Mouse (Mus musculus) stomach, embryonic 14.5 days (tissue): ENCODE results near the gene Plekho2. TPM values are rescaled to one million over a fixed set of nuclear protein-coding genes. Genes with fewer than 3 reads are reported as not detected.

ENCODE experiments used
- ATAC-seq: fragments of 200-750 bp; cut with Nextera tagmentation; 2 replicates; pipeline ENCODE4 v1.8.0; 2017; ENCODE audit warnings: low read depth, moderate TSS enrichment; ENCODE audit not compliant: insufficient number of reproducible peaks, insufficient read depth, low FRiP score
- H3K27ac ChIP-seq: fragments of 300-500 bp; sonication (generic); 2 replicates; pipeline ENCODE4 v1.5.1; 2014; ENCODE audit warnings: mild to moderate bottlenecking, low read length, moderate library complexity, mixed read lengths
- H3K27me3 ChIP-seq: fragments of 300-500 bp; sonication (generic); 2 replicates; pipeline ENCODE4 v1.6.1; 2014; ENCODE audit warnings: low read length, control low read depth, mixed read lengths; ENCODE audit not compliant: control insufficient read depth, insufficient read depth
- H3K36me3 ChIP-seq: fragments of 300-500 bp; sonication (generic); 2 replicates; pipeline ENCODE4 v1.6.1; 2014; ENCODE audit warnings: mild to moderate bottlenecking, control low read depth, low read length, moderate library complexity, mixed read lengths; ENCODE audit not compliant: control insufficient read depth, insufficient read depth
- H3K4me1 ChIP-seq: fragments of 300-500 bp; sonication (generic); 2 replicates; pipeline ENCODE4 v1.6.1; 2014; ENCODE audit warnings: low read length, control low read depth, mixed read lengths; ENCODE audit not compliant: control insufficient read depth, insufficient read depth
- H3K4me2 ChIP-seq: fragments of 300-500 bp; sonication (generic); replicated peaks from 2 replicates; pipeline ENCODE4 v1.6.1; 2014; ENCODE audit warnings: low read depth, low read length, control low read depth
- H3K4me3 ChIP-seq: fragments of 300-500 bp; sonication (generic); 2 replicates; pipeline ENCODE4 v1.5.1; 2014; ENCODE audit warnings: low read depth, low read length, control low read depth
- H3K9ac ChIP-seq: fragments of 300-500 bp; sonication (generic); replicated peaks from 2 replicates; pipeline ENCODE4 v1.6.1; 2014; ENCODE audit warnings: low read depth, mild to moderate bottlenecking, control low read depth, low read length, moderate library complexity, mixed read lengths
- H3K9me3 ChIP-seq: fragments of 300-500 bp; sonication (generic); 2 replicates; pipeline ENCODE4 v1.6.1; 2016; ENCODE audit warnings: low read depth, low read length, control low read depth; ENCODE audit not compliant: control insufficient read depth
- WGBS: fragments of 180-500 bp; shearing (Covaris S2); extraction: QIAGEN DNeasy Blood & Tissue Kit; methylation state at CpG from one replicate; pipeline ENCODE4 v1.1.7; 2014; 5-methylcytosine and 5-hydroxymethylcytosine counted together
- polyA plus RNA-seq: library from polyadenylated mRNA; unstranded; fragments of >200 nt; fragmentation: Nextera tagmentation; extraction: Ambion mirVana; gene quantifications from 2 replicates; pipeline ENCODE4 v1.2.1, GENCODE M21; 2014

Gene Plekho2
- polyA plus RNA-seq, 1 experiment from 2014 or later = 21.2 TPM

DNA sequence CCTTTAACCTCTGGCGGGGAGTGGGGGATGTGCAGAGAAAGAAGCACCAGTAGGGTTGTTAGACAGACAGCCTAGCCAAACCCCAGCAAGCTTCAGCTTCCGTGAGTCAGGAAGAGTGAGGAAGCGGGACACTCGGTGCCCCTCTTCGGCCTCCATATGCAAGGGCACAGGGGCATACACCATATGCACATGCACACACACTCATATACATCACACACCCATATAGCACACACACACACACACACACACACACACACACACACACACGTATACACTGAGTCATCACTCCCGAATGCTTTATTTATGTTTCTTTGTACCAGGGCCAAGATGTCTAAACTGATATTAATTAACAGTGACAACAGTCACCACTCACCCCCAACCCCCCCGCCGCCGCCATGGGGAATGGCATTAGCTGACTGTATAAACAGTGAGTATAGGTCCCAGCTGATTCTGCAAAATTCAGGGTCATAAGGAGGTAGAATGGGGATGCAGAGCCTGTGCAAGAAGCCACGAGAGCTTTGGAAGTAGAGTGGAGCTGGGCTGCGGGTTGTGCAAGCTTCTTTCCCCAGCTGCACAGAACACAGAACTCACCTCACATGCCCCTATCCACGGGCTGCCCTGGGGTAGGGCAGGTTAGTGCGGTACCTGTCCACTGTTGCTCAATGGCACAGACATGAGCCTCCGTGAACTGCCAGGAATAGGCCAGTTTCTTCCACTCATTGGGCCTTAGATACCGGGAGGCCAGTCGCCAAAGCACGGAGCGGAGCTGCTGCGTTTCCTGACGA lies 76.9 kb downstream of the Plekho2 start:
- H3K27me3 ChIP-seq = no peaks in the 10 kb centered on the region
- H3K4me1 ChIP-seq = peaks cover 3% of the 10 kb centered on the region; the same call in 1 of the 2 replicates
- no peak overlapping the region for H3K27ac ChIP-seq
- no peaks in the 10 kb centered on the region for H3K9me3 ChIP-seq
- ATAC-seq = no peak
- H3K4me2 ChIP-seq = no peak overlapping the region
- no peak overlapping the region for H3K4me3 ChIP-seq
- H3K36me3 ChIP-seq = no peaks in the 10 kb centered on the region
- H3K9ac ChIP-seq = no peak overlapping the region
- WGBS = 63% methylated on average over 21 of the region's 21 CpGs

Other genes with a start within 250 kb of the Plekho2 start
- gene Pdcd7, start 233.9 kb downstream of the Plekho2 start, polyA plus RNA-seq = 10.5 and 10.8 TPM in 2 replicates
- gene Ubap1l, start 219.0 kb downstream of the Plekho2 start, polyA plus RNA-seq = 0.77 and 0.81 TPM in 2 replicates
- 0.38 and 0.43 TPM in 2 replicates for gene Kbtbd13, start 188.4 kb downstream of the Plekho2 start, polyA plus RNA-seq
- gene Rasl12, start 181.5 kb downstream of the Plekho2 start, polyA plus RNA-seq = 5.2 and 7.0 TPM in 2 replicates
- gene Slc51b, start 157.1 kb downstream of the Plekho2 start, polyA plus RNA-seq = not detected in 2 replicates
- 19.0 and 24.1 TPM in 2 replicates for gene Mtfmt, start 144.3 kb downstream of the Plekho2 start, polyA plus RNA-seq
- gene Spg21, start 119.1 kb downstream of the Plekho2 start, polyA plus RNA-seq = 94.8 and 96.4 TPM in 2 replicates
- not detected in 2 replicates for gene Ankdd1a, start 59.8 kb downstream of the Plekho2 start, polyA plus RNA-seq
- 9.9 and 11.0 TPM in 2 replicates for gene Pif1, start 7.1 kb upstream of the Plekho2 start, polyA plus RNA-seq
- 28.2 and 32.5 TPM in 2 replicates for gene Rbpms2, start 49.6 kb upstream of the Plekho2 start, polyA plus RNA-seq
- 182 and 190 TPM in 2 replicates for gene Oaz2, start 88.0 kb upstream of the Plekho2 start, polyA plus RNA-seq
- gene Zfp609, start 247.5 kb upstream of the Plekho2 start, polyA plus RNA-seq = 8.7 and 9.1 TPM in 2 replicates